Comparison of ENCODE assay signal across 16 mouse cellular contexts in the genomic region with DNA sequence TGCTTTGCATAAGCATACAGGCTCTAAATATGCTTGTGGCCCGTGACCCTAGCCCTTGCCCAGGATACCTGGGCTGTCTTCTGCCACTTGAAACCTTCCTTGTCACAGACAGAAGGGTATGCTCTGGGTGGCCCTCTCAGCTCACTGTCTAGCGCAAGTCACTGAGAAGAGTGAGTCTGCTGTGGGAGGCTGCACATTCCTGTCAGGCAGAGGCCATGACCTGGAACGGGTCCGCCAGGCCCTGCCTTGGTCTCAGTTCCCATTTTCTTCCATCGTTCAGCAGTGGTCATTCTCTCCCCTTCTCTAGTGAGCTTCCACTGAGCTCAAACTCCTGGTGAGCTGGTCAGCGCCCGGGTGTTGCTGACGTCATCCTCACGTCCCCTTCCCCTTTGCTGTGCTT. TPM values are rescaled to one million over a fixed set of nuclear protein-coding genes. Genes with fewer than 3 reads are reported as not detected.
A peak's percentile ranks its signal among the peaks of the same experiment; 100 is the strongest.
DNase-seq lines count a peak whose midpoint lies in the region; ATAC-seq and TF ChIP-seq lines count a peak whose summit lies in the region.
"Had no signal": no experiment of that assay in that cellular context is flagged by ENCODE, and none has a peak within 500 bp of the region (broad histone marks: within the 10 kb centered on the region; RNA-seq: fewer than 3 reads in every experiment).

No protein-coding gene starts in this region.

- H3K36me3 ChIP-seq in kidney, adult 2 months (ENCODE audit: control insufficient read depth, insufficient read depth, low read length), result no peaks in the 10 kb centered on the region
- H3K36me3 ChIP-seq in macrophage (ENCODE audit: inconsistent target), result no peaks in the 10 kb centered on the region; the same call in 1 of the 2 replicates

- no peak for ATAC-seq in erythroid progenitor cell, adult 5-6 weeks (replicated peaks; ENCODE audit: low FRiP score, poor library complexity, severe bottlenecking)

- no peak for TF ChIP-seq POLR2A in kidney, adult 2 months (IDR thresholded peaks at IDR 0.05; ENCODE audit: low read depth, low read length)
- no peak for TF ChIP-seq POLR2A in bone marrow macrophage, adult 2 months (IDR thresholded peaks at IDR 0.05; ENCODE audit: borderline replicate concordance, low read depth, low read length)

- 43% methylated on average over 9 of the region's 9 CpGs for WGBS in kidney, adult 2 months
- 49% methylated on average over 9 of the region's 9 CpGs for WGBS in macrophage (ENCODE audit: missing documents)

- no peak for TF ChIP-seq CTCF in kidney, adult 2 months (conservative IDR thresholded peaks at IDR 0.05; ENCODE audit: insufficient read depth, insufficient read length, low read depth, low read length)
- TF ChIP-seq CTCF in bone marrow macrophage, adult 2 months (IDR thresholded peaks at IDR 0.05; ENCODE audit: low read depth, low read length), result no peak

- 0 out of 2 replicates have a peak, but pooled peaks cover 8% of the 10 kb centered on the region for H3K4me1 ChIP-seq in kidney, adult 2 months (ENCODE audit: control insufficient read depth, insufficient read depth, low read length)
- H3K4me1 ChIP-seq in bone marrow macrophage, adult 2 months (ENCODE audit: control insufficient read depth, insufficient read depth, low read length), result peaks cover 22% of the 10 kb centered on the region
- H3K4me1 ChIP-seq: forebrain, embryonic 12.5 days had no signal

- 0 out of 2 replicates have a peak overlapping the region, but pooled peaks have one; percentile 22 for H3K27ac ChIP-seq in kidney, adult 2 months (ENCODE audit: insufficient read depth, low read depth, low read length)
- peak overlapping the region; percentile 10 for H3K27ac ChIP-seq in bone marrow macrophage, adult 2 months (ENCODE audit: insufficient read depth, low read depth, low read length)
- 0 out of 2 replicates have a peak overlapping the region, but pooled peaks have one; percentile 5 for H3K27ac ChIP-seq in macrophage
- H3K27ac ChIP-seq: embryonic facial prominence, embryonic 12.5 days; forebrain, embryonic 12.5 days; limb, embryonic 15.5 days had no signal

- no peaks in the 10 kb centered on the region for H3K79me2 ChIP-seq in macrophage (ENCODE audit: inconsistent target)

- no peak overlapping the region for H3K4me3 ChIP-seq in kidney, adult 2 months (ENCODE audit: insufficient read depth, low read depth, low read length)
- no peak overlapping the region for H3K4me3 ChIP-seq in bone marrow macrophage, adult 2 months (ENCODE audit: insufficient read depth, low read length)
- no peak overlapping the region for H3K4me3 ChIP-seq in macrophage (ENCODE audit: inconsistent target)
- H3K4me3 ChIP-seq: embryonic facial prominence, embryonic 12.5 days; forebrain, embryonic 12.5 days; limb, embryonic 15.5 days had no signal

- peak; percentile 40 for DNase-seq in kidney, adult 2 months
- no peak for DNase-seq in kidney, adult 11 months
- peak; percentile 48 for DNase-seq in kidney, postnatal 10 days
- DNase-seq in spleen, postnatal 4 days (ENCODE audit: low spot score in 2 of 2), result no peak
- DNase-seq in neural tube, embryonic 10.5 days (ENCODE audit: extremely low spot score, low spot score), result no peak
- DNase-seq: B cell, adult 2 months; cerebellum, postnatal 36 days had no signal

- H3K27me3 ChIP-seq in kidney, adult 2 months (replicated peaks; ENCODE audit: control insufficient read depth, insufficient read depth, low read length), result no peaks in the 10 kb centered on the region
- H3K27me3 ChIP-seq: embryonic facial prominence, embryonic 12.5 days; forebrain, embryonic 12.5 days; limb, embryonic 15.5 days had no signal

RNA-seq across cellular contexts. Expression of gene Mustn1, which starts 3.0 kb away (rescaled TPM):
- 8.2 and 9.2 TPM in 2 replicates for polyA plus RNA-seq in kidney, adult 2 months (2012; rRNA removed)
- polyA plus RNA-seq in bone marrow macrophage, adult 2 months (2012; ENCODE audit: insufficient read depth, insufficient read length, missing spikeins), result 1.0 and 1.5 TPM in 2 replicates
- 1 to 10 TPM in 22 of 26 experiments, under 1 TPM in 3, not detected in 1; 0.66 to 3.6 (median 2.0) TPM for total RNA-seq in macrophage (2018; cell fraction: chromatin; rRNA removed)
- total RNA-seq in macrophage (2018; cell fraction: cytosol; rRNA removed), result under 1 TPM in 4 of 26 experiments, not detected in 22; 0.17 to 0.33 (median 0.21) TPM
- total RNA-seq in macrophage (2018; cell fraction: nucleus; rRNA removed), result 1 to 10 TPM in 22 of 26 experiments, under 1 TPM in 3, not detected in 1; 0.58 to 3.6 (median 1.7) TPM
- 0.19 TPM in 1 of 3 replicates, not detected in the others for polyA plus RNA-seq in macrophage (2018)
- not detected in 2 replicates for total RNA-seq in erythroid progenitor cell, adult 5-6 weeks (2015; ENCODE audit: low replicate concordance)
- total RNA-seq in erythroid progenitor cell, adult 5-6 weeks (2017; ENCODE audit: low replicate concordance), result not detected in 2 replicates

RNA-seq across cellular contexts. Expression of gene Itih4, which starts 10.3 kb away (rescaled TPM):
- 0.38 and 0.62 TPM in 2 replicates for polyA plus RNA-seq in kidney, adult 2 months (2012; rRNA removed)
- not detected in 2 replicates for polyA plus RNA-seq in bone marrow macrophage, adult 2 months (2012; ENCODE audit: insufficient read depth, insufficient read length, missing spikeins)
- total RNA-seq in macrophage (2018; cell fraction: chromatin; rRNA removed), result not detected
- total RNA-seq in macrophage (2018; cell fraction: cytosol; rRNA removed), result not detected
- total RNA-seq in macrophage (2018; cell fraction: nucleus; rRNA removed), result under 1 TPM in 2 of 26 experiments, not detected in 24; 0.21 to 0.24 TPM
- not detected in 3 replicates for polyA plus RNA-seq in macrophage (2018)
- not detected in 2 replicates for total RNA-seq in erythroid progenitor cell, adult 5-6 weeks (2015; ENCODE audit: low replicate concordance)
- total RNA-seq in erythroid progenitor cell, adult 5-6 weeks (2017; ENCODE audit: low replicate concordance), result not detected in 2 replicates
- total RNA-seq: midbrain, postnatal 0 days had no signal
- polyA plus RNA-seq: embryonic facial prominence, embryonic 12.5 days; forebrain, embryonic 12.5 days; heart, embryonic 11.5 days; hindbrain, embryonic 11.5 days; midbrain, postnatal 0 days had no signal

RNA-seq across cellular contexts. Expression of gene Itih3, which starts 47.6 kb away (rescaled TPM):
- polyA plus RNA-seq in kidney, adult 2 months (2012; rRNA removed), result 0.43 and 0.56 TPM in 2 replicates
- not detected in 2 replicates for polyA plus RNA-seq in bone marrow macrophage, adult 2 months (2012; ENCODE audit: insufficient read depth, insufficient read length, missing spikeins)
- not detected for total RNA-seq in macrophage (2018; cell fraction: chromatin; rRNA removed)
- not detected for total RNA-seq in macrophage (2018; cell fraction: cytosol; rRNA removed)
- total RNA-seq in macrophage (2018; cell fraction: nucleus; rRNA removed), result not detected
- not detected in 3 replicates for polyA plus RNA-seq in macrophage (2018)
- total RNA-seq in erythroid progenitor cell, adult 5-6 weeks (2015; ENCODE audit: low replicate concordance), result not detected in 2 replicates
- total RNA-seq in erythroid progenitor cell, adult 5-6 weeks (2017; ENCODE audit: low replicate concordance), result not detected in 2 replicates
- polyA plus RNA-seq: hindbrain, embryonic 11.5 days had no signal

RNA-seq across cellular contexts. Expression of gene Tmem110, which starts 50.6 kb away (rescaled TPM):
- polyA plus RNA-seq in kidney, adult 2 months (2012; rRNA removed), result 14.1 and 15.1 TPM in 2 replicates
- 8.0 and 8.4 TPM in 2 replicates for polyA plus RNA-seq in bone marrow macrophage, adult 2 months (2012; ENCODE audit: insufficient read depth, insufficient read length, missing spikeins)
- 10 to 100 TPM in 25 of 26 experiments, 1 to 10 TPM in 1; 9.5 to 77.9 (median 27.2) TPM for total RNA-seq in macrophage (2018; cell fraction: chromatin; rRNA removed)
- 10 to 100 TPM in 12 of 26 experiments, 1 to 10 TPM in 14; 5.6 to 16.5 (median 9.2) TPM for total RNA-seq in macrophage (2018; cell fraction: cytosol; rRNA removed)
- total RNA-seq in macrophage (2018; cell fraction: nucleus; rRNA removed), result 10 to 100 TPM in 24 of 26 experiments, 1 to 10 TPM in 2; 7.5 to 31.4 (median 20.0) TPM
- 4.9 to 7.5 TPM (median 7.1 TPM) in 3 replicates for polyA plus RNA-seq in macrophage (2018)
- 4.3 and 5.4 TPM in 2 replicates for total RNA-seq in erythroid progenitor cell, adult 5-6 weeks (2015; ENCODE audit: low replicate concordance)
- 1.7 and 1.8 TPM in 2 replicates for total RNA-seq in erythroid progenitor cell, adult 5-6 weeks (2017; ENCODE audit: low replicate concordance)

Comparison
In these comparisons a context has a peak if more than half of its experiments do, and no peak if none do; other contexts are left out.
1. DNase-seq: peak in kidney, adult 2 months (single experiment) and kidney, postnatal 10 days (single experiment); none in kidney, adult 11 months (single experiment), spleen, postnatal 4 days (0 of 2) and neural tube, embryonic 10.5 days (single experiment).
2. Peak in every context shown above with its lines, with median percentiles within 50 percentile points of each other: H3K27ac ChIP-seq.